Mouse (Mus musculus) A20 (cell line): ENCODE measurements around the gene Lrp1.
"Not testable (repeated sequence)": the region's sequence is repeated elsewhere in the genome, so short reads cannot be mapped to it uniquely, and the experiment has no call there.

Experiments used
- DNase-seq: peaks from one replicate; pipeline ENCODE4 v3.0.0-alpha.2; 2011; ENCODE audit warnings: low read depth, low spot score

Lrp1 gene

DNA sequence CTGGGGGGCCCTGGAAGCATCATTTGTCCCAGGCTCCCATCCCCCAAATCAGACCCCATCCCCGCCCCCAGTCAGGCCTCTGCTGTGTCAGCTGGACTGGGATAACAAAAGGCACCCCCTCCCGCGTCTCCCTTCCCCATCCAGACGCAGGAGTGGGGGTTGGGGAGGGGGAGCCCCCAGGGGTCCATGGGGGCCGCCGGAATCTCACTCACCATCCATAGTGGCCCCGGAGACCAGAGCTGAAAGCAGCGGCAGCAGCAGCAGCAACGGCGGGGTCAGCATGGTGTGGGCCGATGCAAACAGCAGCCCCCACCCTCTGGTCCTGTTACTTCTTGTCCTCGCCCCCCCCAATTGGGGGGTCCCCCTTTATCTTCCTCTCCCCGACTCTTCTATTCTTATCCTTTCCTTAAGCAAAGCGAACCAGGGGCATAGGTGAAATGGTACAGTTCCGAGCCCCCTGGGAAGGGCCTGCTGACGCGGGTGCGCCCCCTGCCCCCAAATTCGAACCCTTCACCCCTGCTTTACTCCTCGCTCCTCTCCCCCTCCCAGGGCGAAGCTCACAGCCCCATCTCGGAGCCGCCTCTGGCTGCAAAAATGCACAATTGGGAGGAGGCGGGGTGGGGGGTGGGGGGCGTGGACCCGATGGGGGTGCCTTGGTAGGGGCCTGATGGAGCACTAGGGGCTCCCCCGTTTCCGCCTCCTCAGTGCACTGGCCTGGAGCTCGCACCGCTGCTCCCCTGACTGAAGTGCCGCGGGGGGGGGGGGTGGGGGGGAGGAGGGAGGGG, at the start of gene Lrp1:
TSS of gene Lrp1 (minus strand) at position 743 of the 785 bp plus-strand sequence.
- peak; percentile 22 for DNase-seq

GRCm38 (mm10) chr10:127670185-127670584, 49.2 kb upstream of the Lrp1 start:
- DNase-seq: peak; percentile 62

- DNase-seq: no peak
Measured at GRCm38 (mm10) chr10:127669170-127669569, 48.2 kb upstream of the Lrp1 start.

DNA sequence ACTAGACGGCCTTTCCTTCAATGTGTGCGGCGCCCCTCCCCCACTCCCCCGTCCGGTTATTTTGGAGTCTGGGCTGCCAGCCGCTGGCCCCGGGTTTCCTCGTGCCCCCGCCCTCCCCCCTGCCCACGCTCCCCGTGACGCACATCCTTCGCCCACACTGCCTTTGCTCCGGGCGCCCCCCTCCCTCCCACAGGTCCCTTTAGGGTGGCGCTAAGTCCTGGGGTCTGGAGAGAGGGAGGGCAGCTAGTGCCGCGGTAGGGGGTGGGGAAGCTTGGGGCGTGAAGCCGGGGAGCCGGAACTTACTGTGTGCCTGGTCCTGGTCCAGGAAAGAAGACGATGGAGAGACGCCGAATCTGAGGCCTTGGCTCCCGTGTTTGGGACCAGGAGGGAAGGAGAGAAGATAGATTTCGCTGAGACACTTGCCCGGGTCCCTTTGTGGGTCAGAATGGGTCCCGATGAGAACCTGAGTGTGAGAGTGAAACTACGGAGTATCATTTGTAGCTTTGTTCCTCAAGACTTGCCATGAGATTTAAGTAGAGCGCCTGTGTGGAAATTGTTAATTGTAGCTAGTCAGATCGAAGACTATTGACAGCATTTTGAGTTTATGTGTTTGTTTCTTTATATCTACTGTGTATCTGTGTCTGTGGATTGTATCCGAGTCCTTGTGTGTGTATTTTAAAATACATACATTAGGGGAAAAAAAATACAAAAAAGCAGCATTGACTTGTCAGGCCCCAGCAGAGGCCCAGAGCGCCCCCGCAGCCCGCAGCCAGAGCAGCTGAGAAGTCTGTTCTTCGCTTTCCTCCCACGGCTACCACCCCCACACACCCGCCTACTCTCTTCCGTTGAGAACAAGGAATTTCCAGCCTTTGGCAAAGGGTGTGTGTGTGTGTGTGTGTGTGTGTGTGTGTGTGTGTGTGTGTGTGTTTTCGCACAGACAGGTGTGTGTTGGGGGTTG, 47.4 kb upstream of the Lrp1 start, which contains the start of gene Nab2:
TSS of gene Nab2 (minus strand) at position 476 of the 958 bp plus-strand sequence.
- DNase-seq: peak; percentile 88

GRCm38 (mm10) chr10:127667269-127668092, 46.5 kb upstream of the Lrp1 start:
- DNase-seq: peak; percentile 86

DNA sequence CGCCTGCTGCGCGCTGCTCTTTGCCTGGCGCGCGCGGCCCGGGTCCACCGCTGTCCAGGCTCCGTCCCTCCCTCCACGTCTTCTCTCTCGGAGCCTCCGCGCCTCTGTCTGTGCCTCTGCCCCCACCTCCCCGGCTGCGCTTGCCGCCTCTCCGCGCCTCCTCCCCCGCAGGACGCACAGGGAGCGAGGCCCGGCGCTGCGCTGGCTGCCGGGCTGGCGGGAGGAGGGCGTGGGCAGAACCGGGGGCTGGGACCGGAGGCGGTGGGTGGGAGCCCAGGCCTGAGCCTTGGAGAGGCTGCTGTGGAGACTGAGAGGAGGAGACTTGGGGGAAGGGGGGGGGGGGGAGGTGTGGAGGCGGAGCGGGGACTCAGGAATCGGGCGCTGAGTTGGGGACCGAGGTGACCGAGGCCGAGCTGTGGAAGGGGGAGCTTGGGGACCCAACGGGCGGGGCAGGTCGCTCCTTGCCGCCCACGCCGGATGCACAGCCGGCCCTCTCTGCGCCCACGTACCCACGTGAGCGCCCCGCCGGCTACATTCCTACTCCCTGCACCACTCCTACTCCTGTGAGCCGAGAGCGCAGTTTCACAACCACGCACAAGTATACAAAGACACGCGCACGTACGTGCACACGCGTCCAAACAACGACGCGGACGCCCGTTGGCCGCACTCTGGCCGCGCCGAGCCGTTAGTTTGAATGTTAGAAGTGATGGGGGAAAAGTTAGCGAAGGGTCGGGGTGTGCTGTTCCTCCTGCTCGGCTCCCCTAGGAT, 45.7 kb upstream of the Lrp1 start, which contains the start of gene Nemp1:
TSS of gene Nemp1 (plus strand) at position 401 of the 768 bp plus-strand sequence.
- DNase-seq: peak; percentile 79

DNA sequence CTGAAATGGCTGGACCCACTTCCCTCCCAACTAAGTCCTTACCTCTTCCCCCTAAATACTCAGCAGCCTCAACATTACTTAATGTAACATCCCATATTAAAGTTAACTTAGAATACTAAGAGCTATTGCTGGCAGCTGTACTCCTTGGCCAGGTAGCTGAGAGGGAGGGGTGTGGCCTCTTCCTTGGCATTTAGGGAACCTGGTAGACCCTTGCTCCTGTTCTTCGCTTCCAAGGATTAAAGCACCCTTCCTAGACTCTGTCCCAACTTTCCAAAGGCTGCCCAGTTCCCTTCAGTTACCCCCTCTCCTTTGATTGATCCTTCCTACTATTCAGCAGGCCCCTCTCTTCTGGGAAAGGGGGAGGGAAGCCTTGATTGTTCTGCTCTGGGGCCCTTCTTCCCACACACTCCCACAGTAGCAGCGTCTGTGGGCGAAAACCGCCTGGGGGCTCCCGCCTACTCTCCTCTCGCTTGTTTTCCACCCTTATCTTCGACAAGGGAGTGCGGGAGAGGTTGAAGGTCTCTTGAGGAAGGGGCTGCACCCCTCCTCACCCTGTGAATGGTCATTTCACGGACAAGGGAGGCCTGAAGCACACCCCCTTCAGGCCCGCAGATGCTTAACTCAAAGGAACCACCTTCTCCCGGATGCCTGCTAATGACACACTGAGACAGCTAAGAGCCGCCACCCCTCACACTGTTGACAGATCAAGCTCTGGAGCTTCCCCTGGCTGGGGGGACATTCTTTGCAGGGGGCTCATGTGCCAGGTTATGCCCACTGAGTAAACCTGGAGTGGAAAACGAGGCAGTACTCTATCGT, 44.6 kb upstream of the Lrp1 start:
- DNase-seq: no peak

GRCm38 (mm10) chr10:127664891-127665290, 43.9 kb upstream of the Lrp1 start:
- no peak for DNase-seq

DNA sequence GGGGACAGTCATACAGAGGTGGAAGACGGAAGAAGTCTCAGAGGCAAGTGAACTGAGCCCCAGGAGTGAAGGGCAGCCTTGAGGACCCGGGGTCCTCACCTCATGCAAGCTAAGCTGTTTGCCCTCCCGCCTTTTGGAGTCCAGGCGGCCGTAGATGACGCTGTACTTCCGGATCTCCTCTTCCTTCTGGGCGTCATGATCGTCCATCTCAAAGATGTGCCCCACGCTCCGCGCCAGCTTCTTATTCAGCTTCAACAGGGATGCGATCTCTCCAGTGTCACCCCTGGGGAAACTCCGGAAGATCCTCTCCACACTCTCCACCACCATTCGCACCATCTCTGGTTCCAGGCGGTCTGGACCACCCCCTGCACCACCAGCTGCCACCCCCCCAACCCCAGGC, 43.2 kb upstream of the Lrp1 start:
- no peak for DNase-seq

DNA sequence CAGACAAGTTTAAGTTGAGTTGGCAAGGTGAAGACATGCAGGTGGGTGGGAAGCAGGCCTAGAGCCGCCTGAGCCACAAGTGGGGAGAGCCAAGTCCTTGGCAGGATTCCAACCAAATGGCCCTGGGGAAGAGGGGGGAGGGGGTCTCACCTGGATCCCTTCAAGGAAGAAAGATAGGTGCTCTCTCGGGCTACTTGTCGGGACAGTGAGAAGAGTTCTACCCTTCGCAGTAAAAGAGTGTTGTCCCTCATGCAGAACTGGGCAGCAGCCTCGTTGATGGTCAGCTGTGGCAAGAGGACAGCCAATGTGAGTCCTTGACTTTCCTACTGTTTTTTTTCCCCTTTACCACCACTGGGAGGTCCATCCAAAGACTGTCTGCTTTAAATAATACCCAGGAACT, 42.6 kb upstream of the Lrp1 start:
- DNase-seq: no peak

GRCm38 (mm10) chr10:127662666-127663253, 41.8 kb upstream of the Lrp1 start:
- peak; percentile 77 for DNase-seq

GRCm38 (mm10) chr10:127661915-127662663, 41.1 kb upstream of the Lrp1 start:
- peak; percentile 89 for DNase-seq

- DNase-seq: peak; percentile 64
Measured at GRCm38 (mm10) chr10:127661291-127661914, 40.5 kb upstream of the Lrp1 start.

GRCm38 (mm10) chr10:127659551-127659950, 38.6 kb upstream of the Lrp1 start:
- no peak for DNase-seq

DNA sequence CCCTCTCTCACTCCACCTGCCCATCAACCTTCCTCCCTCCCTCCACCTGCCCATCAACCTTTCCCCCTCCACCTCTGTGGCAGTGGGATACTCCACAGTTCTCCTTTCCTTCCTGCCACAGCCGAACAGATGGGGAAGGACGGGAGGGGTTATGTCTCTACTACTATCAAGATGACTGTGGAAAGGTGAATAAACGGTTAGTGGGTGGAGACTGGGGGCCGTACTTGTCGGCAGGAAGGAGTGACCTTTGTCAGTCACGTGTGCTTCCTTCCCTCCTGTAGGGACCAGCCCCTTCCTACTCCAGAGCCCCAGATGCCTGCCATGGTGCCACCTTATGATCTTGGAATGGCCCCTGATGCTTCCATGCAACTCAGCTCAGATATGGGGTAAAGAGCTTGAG, 37.1 kb upstream of the Lrp1 start:
- DNase-seq: no peak

DNA sequence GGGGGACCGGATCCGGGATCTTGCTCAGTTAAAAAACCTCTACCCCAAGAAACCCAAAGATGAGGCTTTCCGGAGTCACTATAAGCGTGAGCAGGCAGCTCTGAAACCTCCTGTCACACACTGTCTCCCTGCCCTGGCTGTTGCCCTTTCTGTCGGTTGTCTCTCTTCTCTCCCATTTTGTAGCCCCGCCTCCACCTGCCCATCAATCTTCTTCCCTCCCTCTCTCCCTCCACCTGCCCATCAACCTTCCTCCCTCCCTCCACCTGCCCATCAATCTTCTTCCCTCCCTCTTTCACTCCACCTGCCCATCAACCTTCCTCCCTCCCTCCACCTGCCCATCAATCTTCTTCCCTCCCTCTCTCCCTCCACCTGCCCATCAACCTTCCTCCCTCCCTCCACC, 36.7 kb upstream of the Lrp1 start:
- not testable (repeated sequence) for DNase-seq

GRCm38 (mm10) chr10:127654970-127655579, 34.1 kb upstream of the Lrp1 start:
- DNase-seq: no peak
